Mouse (Mus musculus) adrenal gland, postnatal 10 days (tissue): Measurements from ENCODE around the gene F9. TPM values are rescaled to one million over a fixed set of nuclear protein-coding genes. Genes with fewer than 3 reads are reported as not detected.
"Not testable (repeated sequence)": the region's sequence is repeated elsewhere in the genome, so short reads cannot be mapped to it uniquely, and the experiment has no call there.

Experiments
- DNase-seq: peaks from one replicate; pipeline ENCODE4 v3.0.0; 2021; ENCODE audit warnings: mixed read lengths
- long read RNA-seq, 2 experiments: library from polyadenylated mRNA; stranded (forward); transcript quantifications; one replicate each; pipeline ENCODE4 v2.0.0; 2021
- total RNA-seq, 2 experiments: library from RNA; stranded (reverse); gene quantifications; 2 replicates each; pipeline ENCODE4 v1.2.3; 2021

F9 gene
- total RNA-seq = 10 to 100 TPM in 1 of 2 experiments, 1 to 10 TPM in 1; 6.1 to 13.8 TPM
- long read RNA-seq, experiment 1, transcript F9-201 (8 exons, 2,734 nt) = major isoform, 12 of 14 reads
- long read RNA-seq, experiment 1, partial matches to known transcripts = 0 of 14 reads
- long read RNA-seq, experiment 1, other reads (novel, unspliced or antisense) = 2 of 14 reads
- long read RNA-seq, experiment 2, partial matches to known transcripts = 0 of 1 reads
- long read RNA-seq, experiment 2, other reads (novel, unspliced or antisense) = 0 of 1 reads

DNA sequence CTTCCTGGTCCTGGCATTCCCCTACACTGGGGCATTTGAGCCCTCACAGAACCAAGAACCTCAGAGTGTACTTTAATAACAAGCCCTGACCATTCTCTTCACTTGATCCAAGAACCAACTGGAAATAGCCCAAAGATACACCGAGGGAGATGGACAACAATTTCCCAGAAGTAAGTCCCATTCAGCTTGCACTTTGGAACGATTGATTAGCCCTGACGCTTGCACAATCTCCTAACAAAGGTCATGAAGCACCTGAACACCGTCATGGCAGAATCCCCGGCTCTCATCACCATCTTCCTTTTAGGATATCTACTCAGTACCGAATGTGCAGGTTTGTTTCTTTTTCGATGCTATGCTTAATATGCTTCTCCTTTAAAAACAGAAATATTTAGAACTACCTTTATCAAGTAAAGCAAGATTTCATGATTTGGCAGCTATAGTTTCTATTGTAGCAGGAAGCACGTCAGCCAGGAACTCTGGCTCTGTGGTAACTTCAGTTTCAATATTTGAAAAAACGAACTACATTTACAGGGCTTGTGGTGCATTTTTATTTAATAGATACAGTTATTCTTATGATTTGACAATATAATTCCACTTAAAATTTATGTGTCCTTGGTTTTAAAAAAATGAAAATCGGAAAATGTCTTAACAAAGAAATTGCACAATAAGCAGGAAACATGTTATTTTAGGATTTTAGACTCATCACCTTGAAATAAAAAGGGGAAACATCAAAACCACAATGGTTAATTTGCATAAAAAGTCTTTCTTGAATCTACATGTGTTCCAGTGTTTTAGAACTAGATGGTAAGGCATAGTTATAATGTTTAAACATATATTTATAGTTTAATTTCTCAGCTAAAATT lies at the start of gene F9:
TSS of gene F9 (plus strand) at position 244 of the 863 bp plus-strand sequence.
- DNase-seq = no peak

GRCm38 (mm10) chrX:59969767-59970166 lies 29.5 kb upstream of the F9 start:
- DNase-seq = not testable (repeated sequence)

DNA sequence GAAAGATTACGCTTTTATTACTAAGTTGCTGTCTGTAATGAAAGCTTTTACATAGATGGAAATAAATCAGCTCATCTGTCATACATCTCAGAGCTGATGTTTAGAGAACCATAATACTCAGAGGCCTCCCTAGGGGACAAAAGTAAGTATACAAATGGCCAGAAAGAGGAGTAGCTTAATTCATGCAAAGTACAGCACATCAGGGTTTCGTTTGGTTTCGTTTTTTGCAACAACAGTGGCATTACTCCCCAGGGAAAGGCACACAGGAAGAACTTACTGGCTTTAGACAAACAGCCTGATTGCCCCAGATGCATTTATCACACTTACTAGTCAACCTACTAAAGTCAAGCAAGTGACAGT lies 800 bp downstream of the F9 start:
- no peak for DNase-seq

DNA sequence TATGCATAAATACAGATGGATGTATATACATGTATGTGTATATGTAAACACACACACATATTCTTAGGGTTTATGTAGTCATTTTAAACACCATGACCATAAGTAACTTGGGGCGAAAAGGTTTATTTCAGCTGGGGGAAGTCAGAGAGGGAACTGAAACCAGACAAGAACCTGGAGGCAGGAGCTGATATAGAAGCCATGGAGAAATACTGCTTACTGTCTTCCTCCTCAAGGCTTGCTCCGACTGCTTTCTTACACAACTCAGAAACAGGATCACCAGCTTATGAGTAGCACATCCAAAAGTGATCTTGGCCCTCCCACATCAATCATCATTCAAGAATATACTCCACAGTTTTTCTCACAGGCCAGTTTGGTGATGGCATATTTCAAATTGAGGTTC lies 2.2 kb downstream of the F9 start:
- DNase-seq = no peak

GRCm38 (mm10) chrX:60013084-60013676 lies 13.9 kb downstream of the F9 start:
- peak; percentile 34 for DNase-seq

- no peak for DNase-seq
These were observed 15.3 kb downstream of the F9 start for GRCm38 (mm10) chrX:60014588-60014987.

DNA sequence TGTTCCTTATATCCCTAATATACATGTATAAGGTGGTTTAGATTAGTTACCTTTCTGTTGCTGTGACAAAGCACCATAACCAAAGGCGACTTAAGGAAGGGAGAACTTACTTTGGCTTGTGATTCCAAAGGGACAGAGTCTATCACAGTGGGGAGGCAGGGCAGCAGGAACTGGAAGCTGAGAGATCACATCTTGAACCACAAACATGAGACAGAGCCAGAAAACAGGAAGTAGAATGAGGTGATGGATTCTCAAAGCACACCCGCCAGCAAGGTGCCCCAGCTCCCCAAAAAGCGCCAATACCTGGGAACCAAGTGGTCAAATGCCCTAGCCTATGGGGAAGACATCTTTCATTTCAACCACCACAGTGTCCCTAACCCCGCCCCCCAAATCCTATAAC lies 21.7 kb downstream of the F9 start:
- no peak for DNase-seq

- DNase-seq = no peak
These were observed 22.3 kb downstream of the F9 start for GRCm38 (mm10) chrX:60021595-60021994.

- peak; percentile 19 for DNase-seq
These were observed 27.4 kb downstream of the F9 start for GRCm38 (mm10) chrX:60026654-60027053.

- no peak for DNase-seq
These were observed 55.5 kb downstream of the F9 start for GRCm38 (mm10) chrX:60054745-60055144.

GRCm38 (mm10) chrX:60055185-60055584 lies 55.9 kb downstream of the F9 start:
- no peak for DNase-seq

DNA sequence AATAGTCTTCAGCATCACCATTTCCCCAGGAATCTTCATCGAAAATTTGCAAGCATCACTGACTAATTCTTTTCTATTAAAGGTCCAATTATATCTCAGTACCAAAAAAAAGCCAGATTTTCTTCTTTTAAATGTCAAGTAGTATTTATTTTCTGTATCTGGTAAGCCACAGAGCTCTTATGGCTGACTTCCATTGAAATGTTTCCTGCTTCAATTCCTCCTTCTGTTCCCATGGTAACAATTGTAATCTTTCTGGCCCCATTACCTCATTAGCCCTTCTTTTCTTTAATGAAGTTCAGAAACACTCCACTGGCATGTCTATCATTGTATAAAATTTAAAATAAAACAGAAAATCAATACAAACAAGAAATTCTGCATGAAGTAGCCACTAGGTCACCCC lies 76.1 kb downstream of the F9 start:
- no peak for DNase-seq

Other genes with a start within 250 kb of the F9 start
- under 1 TPM; 0.15 to 0.21 TPM for gene Mcf2, start 179.6 kb downstream of the F9 start, total RNA-seq